Mouse (Mus musculus) heart, postnatal 0 days (tissue): ENCODE measurements at regions not wholly inside any gene's neighbourhood (a gene's known extent, or its start where the extent isn't known, plus 50 kb on each side); places are given as distances from the start of the nearest gene placed in this dataset.

Source experiments
- ATAC-seq: fragments of 200-750 bp; cut with Nextera tagmentation; 2 replicates; pipeline ENCODE4 v1.8.0; 2017; ENCODE audit warnings: low read depth, moderate number of reproducible peaks, moderate library complexity; ENCODE audit not compliant: insufficient read depth
- DNase-seq: peaks from one replicate; pipeline ENCODE4 v3.0.0-alpha.2; 2016; ENCODE audit warnings: low spot score
- H3K27ac ChIP-seq: fragments of 300-500 bp; sonication (generic); 2 replicates; pipeline ENCODE4 v1.5.1; 2014; ENCODE audit warnings: low read depth, mild to moderate bottlenecking
- H3K27me3 ChIP-seq: fragments of 300-500 bp; sonication (generic); 2 replicates; pipeline ENCODE4 v1.6.1; 2014; ENCODE audit warnings: low read length, mixed read lengths; ENCODE audit not compliant: control insufficient read depth, insufficient read depth
- H3K36me3 ChIP-seq: fragments of 300-500 bp; sonication (generic); replicated peaks from 2 replicates; pipeline ENCODE4 v1.6.1; 2014; ENCODE audit warnings: low read length, mixed read lengths; ENCODE audit not compliant: control insufficient read depth, insufficient read depth
- H3K4me1 ChIP-seq: fragments of 300-500 bp; sonication (generic); 2 replicates; pipeline ENCODE4 v1.6.1; 2014; ENCODE audit warnings: antibody characterized with exemption; ENCODE audit not compliant: control insufficient read depth, insufficient read depth
- H3K4me2 ChIP-seq: fragments of 300-500 bp; sonication (generic); 2 replicates; pipeline ENCODE4 v1.6.1; 2014; ENCODE audit warnings: low read depth, mild to moderate bottlenecking, low read length, moderate library complexity
- H3K4me3 ChIP-seq: fragments of 300-500 bp; sonication (generic); 2 replicates; pipeline ENCODE4 v1.5.1; 2014; ENCODE audit warnings: low read depth, low read length
- H3K9ac ChIP-seq: fragments of 300-500 bp; sonication (generic); replicated peaks from 2 replicates; pipeline ENCODE4 v1.6.1; 2014; ENCODE audit warnings: low read depth, low read length, mixed read lengths
- H3K9me3 ChIP-seq: fragments of 300-500 bp; sonication (generic); replicated peaks from 2 replicates; pipeline ENCODE4 v1.6.1; 2016; ENCODE audit warnings: low read length; ENCODE audit not compliant: control insufficient read depth
- CTCF ChIP-seq: IDR thresholded peaks from 2 replicates; pipeline ENCODE4 v1.5.1; 2016; ENCODE audit warnings: antibody characterized with exemption, control low read depth, low read depth
- EP300 ChIP-seq: IDR thresholded peaks from 2 replicates; pipeline ENCODE4 v1.6.1; 2016; ENCODE audit warnings: antibody characterized with exemption, low read depth
- WGBS: fragments of 180-500 bp; shearing (Covaris S2); extraction: QIAGEN DNeasy Blood & Tissue Kit; methylation state at CpG from one replicate; pipeline ENCODE4 v1.1.7; 2014; 5-methylcytosine and 5-hydroxymethylcytosine counted together

- Histone ChIP-seq H3K4me1 (no peaks in the 10 kb centered on the region), H3K27ac (no peak overlapping the region), H3K4me2 (no peak overlapping the region), H3K4me3 (no peak overlapping the region), H3K9me3 (no peaks in the 10 kb centered on the region), H3K27me3 (no peaks in the 10 kb centered on the region), H3K9ac (no peak overlapping the region), H3K36me3 (no peaks in the 10 kb centered on the region)
- ATAC-seq = no peak
- 70% methylated on average over 3 of the region's 3 CpGs for WGBS
- DNase-seq = no peak
- no peak for TF ChIP-seq CTCF
- no peak for TF ChIP-seq EP300
Measured at GRCm38 (mm10) chr13:101129466-101129865, 296.2 kb upstream of the Slc30a5 start.

GRCm38 (mm10) chr13:101127808-101128207 is 294.6 kb upstream of the Slc30a5 start:
- 50% methylated on average over 2 of the region's 2 CpGs for WGBS
- TF ChIP-seq CTCF (no peak), EP300 (no peak)
- ATAC-seq = no peak

GRCm38 (mm10) chr13:101127262-101127661 is 294.0 kb upstream of the Slc30a5 start:
- Histone ChIP-seq H3K36me3 (no peaks in the 10 kb centered on the region), H3K4me3 (no peak overlapping the region), H3K9me3 (no peaks in the 10 kb centered on the region), H3K4me1 (no peaks in the 10 kb centered on the region), H3K27ac (no peak overlapping the region), H3K27me3 (no peaks in the 10 kb centered on the region), H3K9ac (no peak overlapping the region), H3K4me2 (no peak overlapping the region)
- no peak for ATAC-seq
- no peak for TF ChIP-seq EP300
- DNase-seq = no peak
- 79% methylated on average over 3 of the region's 3 CpGs for WGBS

More at GRCm38 (mm10) chr13:101127808-101128207, 294.6 kb upstream of the Slc30a5 start:
- Histone ChIP-seq H3K27ac (no peak overlapping the region), H3K27me3 (no peaks in the 10 kb centered on the region), H3K36me3 (no peaks in the 10 kb centered on the region), H3K4me3 (no peak overlapping the region), H3K9ac (no peak overlapping the region), H3K9me3 (no peaks in the 10 kb centered on the region), H3K4me2 (no peak overlapping the region), H3K4me1 (no peaks in the 10 kb centered on the region)
- DNase-seq = no peak

- Histone ChIP-seq H3K4me1 (no peaks in the 10 kb centered on the region), H3K27me3 (no peaks in the 10 kb centered on the region)
Measured at GRCm38 (mm10) chr13:101117311-101117710, 284.1 kb upstream of the Slc30a5 start.

GRCm38 (mm10) chr13:101115296-101115695 is 282.1 kb upstream of the Slc30a5 start:
- Histone ChIP-seq H3K4me3 (no peak overlapping the region), H3K36me3 (no peaks in the 10 kb centered on the region), H3K27ac (no peak overlapping the region), H3K9ac (no peak overlapping the region), H3K4me1 (no peaks in the 10 kb centered on the region), H3K9me3 (no peaks in the 10 kb centered on the region), H3K4me2 (no peak overlapping the region), H3K27me3 (no peaks in the 10 kb centered on the region)
- WGBS = 57% methylated on average over 5 of the region's 5 CpGs
- DNase-seq (no peak), ATAC-seq (no peak)
- TF ChIP-seq CTCF = no peak
- no peak for TF ChIP-seq EP300

More at GRCm38 (mm10) chr13:101117311-101117710, 284.1 kb upstream of the Slc30a5 start:
- H3K27ac ChIP-seq = no peak overlapping the region
- no peaks in the 10 kb centered on the region for H3K9me3 ChIP-seq
- H3K36me3 ChIP-seq = no peaks in the 10 kb centered on the region
- H3K9ac ChIP-seq = no peak overlapping the region
- H3K4me2 ChIP-seq = no peak overlapping the region
- WGBS = 74% methylated on average over 2 of the region's 2 CpGs
- TF ChIP-seq CTCF (no peak), EP300 (no peak)
- no peak for ATAC-seq
- H3K4me3 ChIP-seq = no peak overlapping the region
- DNase-seq = no peak

GRCm38 (mm10) chr13:101112176-101112575 is 278.9 kb upstream of the Slc30a5 start:
- H3K27ac ChIP-seq = no peak overlapping the region

More at GRCm38 (mm10) chr13:101112176-101112575, 278.9 kb upstream of the Slc30a5 start:
- H3K9me3 ChIP-seq = no peaks in the 10 kb centered on the region
- no peaks in the 10 kb centered on the region for H3K4me1 ChIP-seq
- no peaks in the 10 kb centered on the region for H3K27me3 ChIP-seq
- DNase-seq (no peak), ATAC-seq (no peak)
- H3K9ac ChIP-seq = no peak overlapping the region
- 78% methylated on average over 4 of the region's 4 CpGs for WGBS
- TF ChIP-seq CTCF (no peak), EP300 (no peak)
- H3K36me3 ChIP-seq = no peaks in the 10 kb centered on the region
- no peak overlapping the region for H3K4me3 ChIP-seq
- H3K4me2 ChIP-seq = no peak overlapping the region
